Mouse (Mus musculus) gastrocnemius, postnatal 10 days (tissue): ENCODE results near the gene Ndufaf3. TPM values are rescaled to one million over a fixed set of nuclear protein-coding genes. Genes with fewer than 3 reads are reported as not detected.

ENCODE experiments used
- DNase-seq: peaks from one replicate; pipeline ENCODE4 v3.0.0; 2021; ENCODE audit warnings: mixed read lengths
- total RNA-seq, 2 experiments: library from RNA; stranded (reverse); gene quantifications; 2 replicates each; pipeline ENCODE4 v1.2.3; 2021

Gene Ndufaf3
- total RNA-seq, 2 experiments from 2014 or later = 35.3 to 35.4 TPM

GRCm38 (mm10) chr9:108573774-108574690 lies 6.8 kb upstream of the Ndufaf3 start:
- DNase-seq = peak; percentile 63

GRCm38 (mm10) chr9:108572321-108572720 lies 5.1 kb upstream of the Ndufaf3 start:
- DNase-seq = no peak

DNA sequence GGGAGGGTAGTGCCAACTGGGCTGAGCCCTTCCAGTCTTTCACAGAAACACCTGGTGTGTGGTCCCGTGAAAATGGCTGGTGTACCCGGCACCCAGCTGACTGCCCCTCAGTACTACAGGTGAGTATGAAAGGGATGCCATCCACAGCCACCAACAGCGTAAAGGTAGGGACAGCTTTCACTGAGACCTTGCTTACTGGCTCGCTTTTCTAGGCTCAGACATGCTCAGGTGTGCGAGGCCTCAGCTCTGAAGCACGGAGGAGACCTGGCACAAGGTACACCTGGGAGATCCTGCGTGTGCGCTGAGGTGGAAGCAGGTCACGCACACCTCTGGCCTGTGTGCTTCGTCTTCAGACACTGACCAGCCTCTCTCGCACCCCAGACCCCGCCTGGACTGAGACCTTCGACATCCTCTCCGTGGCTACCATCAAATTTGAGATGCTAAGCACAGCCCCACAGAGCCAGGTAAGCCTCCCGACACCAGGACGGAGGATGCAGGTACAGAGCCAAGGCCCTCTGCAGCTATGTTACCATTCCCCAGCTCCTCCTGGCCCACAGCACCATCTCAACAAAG lies 4.3 kb upstream of the Ndufaf3 start:
- DNase-seq = no peak

GRCm38 (mm10) chr9:108570207-108570896 lies 3.1 kb upstream of the Ndufaf3 start:
- peak; percentile 79 for DNase-seq

DNA sequence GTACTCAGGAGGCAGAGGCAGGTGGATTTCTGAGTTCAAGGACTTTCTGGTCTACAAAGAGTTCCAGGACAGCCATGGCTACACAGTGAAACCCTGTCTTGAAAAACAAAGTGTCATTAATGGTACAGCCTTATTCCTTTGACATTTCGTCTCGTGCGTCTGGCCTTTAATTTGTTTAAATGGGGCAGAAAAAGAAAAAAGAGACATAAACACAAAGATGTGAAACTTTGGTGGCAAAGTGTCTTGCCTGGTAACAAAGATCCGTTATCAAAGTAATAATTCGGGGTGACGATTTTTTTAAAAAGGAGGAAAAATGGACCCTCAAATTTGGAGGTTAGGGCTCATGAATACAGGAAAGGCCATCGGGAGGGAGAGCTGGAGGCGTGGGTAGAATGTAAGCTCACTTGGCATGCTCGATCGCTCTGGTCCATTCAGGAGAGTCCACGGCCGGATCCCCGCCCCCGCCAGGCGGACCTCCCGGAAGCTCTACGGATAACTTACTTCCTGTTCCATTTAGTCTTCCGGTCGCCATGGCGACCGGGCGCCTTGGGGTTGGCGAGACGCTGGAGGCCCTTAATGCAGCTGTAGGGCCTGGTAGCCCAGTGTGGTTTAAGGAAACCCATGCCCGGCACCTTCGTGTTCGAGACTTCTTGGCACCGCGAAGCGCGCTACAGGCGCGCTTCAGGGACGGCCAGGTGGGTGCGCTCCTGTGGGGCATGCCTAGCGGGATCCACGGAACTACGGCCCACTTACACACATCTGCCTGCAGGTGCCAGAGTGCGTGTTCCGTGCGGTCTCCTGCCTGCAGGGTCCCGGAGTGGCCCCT lies 2.4 kb upstream of the Ndufaf3 start, which contains the start of gene Dalrd3:
Gene Dalrd3 (plus strand): TSS at position 506 of the 826 bp plus-strand sequence.
- peak; percentile 84 for DNase-seq

GRCm38 (mm10) chr9:108568511-108568921 lies 1.3 kb upstream of the Ndufaf3 start:
- DNase-seq = no peak

GRCm38 (mm10) chr9:108567931-108568419 lies 741 bp upstream of the Ndufaf3 start:
- DNase-seq = no peak

DNA sequence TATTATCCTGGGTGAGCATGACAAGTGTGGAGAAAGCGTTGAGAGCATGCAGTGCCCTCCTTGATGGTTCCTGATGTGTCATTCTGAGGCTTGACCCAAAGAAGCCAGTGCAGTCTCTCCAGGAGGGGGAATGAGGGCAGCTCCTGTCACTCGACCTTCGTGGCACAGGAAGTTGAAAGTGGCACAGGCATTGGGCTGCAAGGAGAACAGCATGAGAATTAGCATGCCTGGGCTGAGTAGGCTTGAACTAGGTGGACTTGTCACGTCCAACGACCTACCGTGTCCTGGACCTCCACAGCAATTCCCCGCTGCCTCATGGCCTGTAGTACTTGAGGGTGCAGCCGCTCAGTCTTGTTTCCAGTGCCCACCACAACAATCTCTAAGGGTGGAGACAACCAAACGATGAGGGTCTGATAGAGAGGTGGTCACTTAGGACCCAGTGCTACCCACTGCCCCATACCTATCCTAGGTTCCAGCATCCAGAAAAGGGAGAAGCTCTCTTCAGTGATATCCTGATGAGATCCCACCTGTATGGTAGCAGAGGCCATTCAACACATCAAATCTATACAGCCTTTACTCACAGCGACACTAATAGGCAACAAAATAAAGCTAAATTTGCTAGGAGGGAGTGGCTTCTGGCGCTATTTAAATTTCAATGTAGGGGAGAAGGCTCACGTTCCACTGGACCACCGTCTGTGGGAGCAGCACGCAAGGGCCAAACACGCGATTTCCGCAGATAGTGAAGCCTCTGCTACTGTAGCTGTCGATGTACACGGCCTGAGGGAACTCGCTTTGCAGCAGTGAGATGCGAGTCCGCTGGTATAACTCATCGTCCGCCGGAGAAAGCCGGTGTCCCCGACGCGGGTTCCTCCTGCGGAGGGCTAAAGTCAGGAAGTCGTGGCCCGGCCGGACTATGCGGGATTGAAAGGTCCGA lies 1.1 kb downstream of the Ndufaf3 start:
- DNase-seq = no peak

GRCm38 (mm10) chr9:108564131-108564530 lies 3.1 kb downstream of the Ndufaf3 start:
- no peak for DNase-seq

DNA sequence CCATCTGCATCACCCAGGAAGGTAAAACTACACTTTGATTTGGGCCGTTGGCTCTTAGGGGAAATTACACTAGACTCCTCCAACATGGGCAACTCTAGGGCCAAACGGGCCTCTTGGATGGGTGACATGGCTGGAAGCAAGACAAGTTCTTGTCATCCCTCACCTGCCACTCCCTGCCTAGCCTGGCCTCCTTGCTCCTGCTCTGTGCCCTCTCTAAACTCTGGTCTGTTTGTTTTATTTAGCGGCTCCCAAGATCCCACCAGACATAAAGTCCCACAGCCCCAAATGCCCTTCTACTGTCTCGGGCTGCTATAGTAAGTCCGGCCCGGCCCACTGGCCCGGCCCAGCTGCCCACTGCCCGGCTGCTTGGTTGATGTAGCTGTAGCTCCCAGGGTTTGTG lies 3.6 kb downstream of the Ndufaf3 start:
- no peak for DNase-seq

- peak; percentile 92 for DNase-seq
These were observed 6.9 kb downstream of the Ndufaf3 start, which contains the start of gene Impdh2 for GRCm38 (mm10) chr9:108560227-108560841. TSS of gene Impdh2 (plus strand) at chr9:108560286.

DNA sequence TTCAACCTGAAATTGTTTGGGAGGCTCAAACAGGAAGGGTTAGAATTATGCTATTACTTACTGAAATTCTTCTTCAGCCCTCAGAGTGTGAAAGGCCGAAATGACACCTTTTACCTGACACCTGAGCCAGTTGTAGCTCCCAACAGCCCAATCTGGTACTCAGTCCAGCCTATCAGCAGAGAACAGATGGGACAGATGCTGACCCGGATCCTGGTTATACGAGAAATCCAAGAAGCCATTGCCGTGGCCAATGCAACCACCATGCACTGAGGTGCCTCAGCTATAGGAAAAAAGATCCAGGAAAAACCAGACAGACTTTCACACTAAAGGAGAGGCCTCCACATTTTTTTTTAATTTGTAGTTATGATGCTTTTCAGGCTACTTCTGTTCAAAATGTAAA lies 8.1 kb downstream of the Ndufaf3 start:
- DNase-seq = no peak

DNA sequence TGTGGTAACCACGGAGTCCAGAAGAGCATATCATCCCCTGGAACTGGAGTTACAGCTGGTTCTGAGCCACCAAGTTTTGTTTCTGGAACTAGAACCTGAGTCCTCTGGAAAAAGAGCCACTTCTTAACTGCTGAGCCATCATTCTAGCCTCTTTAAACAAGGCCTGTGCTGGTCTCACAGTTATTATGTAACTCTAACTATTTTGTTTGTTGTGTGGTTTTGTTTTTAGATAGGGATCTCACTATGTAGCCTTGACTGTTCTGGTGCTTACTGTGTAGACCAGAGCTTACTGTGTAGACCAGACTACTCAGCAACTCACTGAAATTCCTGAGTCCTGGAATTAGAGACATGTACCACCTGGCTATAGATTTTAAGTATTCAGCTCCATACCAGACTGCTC lies 20.4 kb downstream of the Ndufaf3 start:
- DNase-seq = no peak

GRCm38 (mm10) chr9:108545986-108546385 lies 21.2 kb downstream of the Ndufaf3 start:
- DNase-seq = no peak

DNA sequence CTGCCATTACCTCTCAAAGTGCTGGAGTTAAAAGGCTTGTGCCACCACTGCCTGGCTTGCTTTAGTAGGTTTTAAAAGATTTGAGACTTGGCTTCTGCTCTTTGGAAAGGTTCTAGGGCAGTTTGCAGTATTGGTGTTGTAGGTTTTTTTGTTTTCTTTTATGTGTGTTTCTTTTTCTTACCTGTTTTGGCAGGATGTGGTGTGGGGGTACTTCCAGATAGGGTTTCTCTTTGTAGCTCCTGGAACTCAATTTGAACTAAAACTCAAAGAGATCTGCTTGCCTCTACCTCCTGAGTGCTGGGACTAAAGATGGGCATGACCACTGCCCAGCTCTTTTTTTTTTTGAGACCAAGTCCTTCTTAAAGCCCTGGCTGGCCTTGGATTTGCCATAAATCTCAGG lies 26.4 kb downstream of the Ndufaf3 start:
- DNase-seq = no peak

GRCm38 (mm10) chr9:108531496-108531895 lies 35.7 kb downstream of the Ndufaf3 start:
- DNase-seq = no peak

GRCm38 (mm10) chr9:108530954-108531353 lies 36.3 kb downstream of the Ndufaf3 start:
- no peak for DNase-seq

GRCm38 (mm10) chr9:108525400-108525799 lies 41.8 kb downstream of the Ndufaf3 start:
- no peak for DNase-seq

GRCm38 (mm10) chr9:108523341-108523740 lies 43.9 kb downstream of the Ndufaf3 start:
- no peak for DNase-seq

- no peak for DNase-seq
These were observed 45.6 kb downstream of the Ndufaf3 start for GRCm38 (mm10) chr9:108521604-108522003.
